Mouse (Mus musculus) liver, embryonic 14.5 days (tissue): Measurements from ENCODE around the gene Lipc. TPM values are rescaled to one million over a fixed set of nuclear protein-coding genes. Genes with fewer than 3 reads are reported as not detected.

ENCODE experiments used
- ATAC-seq: fragments of 200-750 bp; cut with Nextera tagmentation; 2 replicates; pipeline ENCODE4 v1.8.0; 2017; ENCODE audit warnings: moderate number of reproducible peaks, mild to moderate bottlenecking, moderate library complexity; ENCODE audit not compliant: insufficient read depth
- DNase-seq, 3 experiments: peaks; one replicate each; pipeline ENCODE4 v3.0.0-alpha.2; 2012 to 2013; ENCODE audit warnings: low read depth in 3 of 3, low spot score in 3 of 3
- H3K27ac ChIP-seq: fragments of 300-500 bp; sonication (generic); 2 replicates; pipeline ENCODE4 v1.5.1; 2014; ENCODE audit warnings: moderate library complexity, mild to moderate bottlenecking, control low read depth, inconsistent platforms
- H3K27me3 ChIP-seq: fragments of 300-500 bp; sonication (generic); 2 replicates; pipeline ENCODE4 v1.6.1; 2014; ENCODE audit warnings: mild to moderate bottlenecking, low read length, moderate library complexity; ENCODE audit not compliant: control insufficient read depth, insufficient read depth
- H3K36me3 ChIP-seq: fragments of 300-500 bp; sonication (generic); replicated peaks from 2 replicates; pipeline ENCODE4 v1.6.1; 2014; ENCODE audit warnings: low read depth; ENCODE audit not compliant: control insufficient read depth, insufficient read depth
- H3K4me1 ChIP-seq, 2 experiments: fragments of 200-500 bp in 1 of 2; fragments of 300-500 bp in 1 of 2; sonication (generic) in 1 of 2; replicated peaks; 2 replicates each; pipeline ENCODE4 v1.6.1; 2012 to 2014; ENCODE audit warnings: antibody characterized with exemption in 1 of 2, inconsistent platforms in 1 of 2, low read length in 1 of 2; ENCODE audit not compliant: control insufficient read depth in 2 of 2, insufficient read depth in 2 of 2
- H3K4me2 ChIP-seq: fragments of 300-500 bp; sonication (generic); 2 replicates; pipeline ENCODE4 v1.6.1; 2014; ENCODE audit warnings: low read depth, mild to moderate bottlenecking, control low read depth, moderate library complexity
- H3K4me3 ChIP-seq, 2 experiments: fragments of 200-500 bp in 1 of 2; fragments of 300-500 bp in 1 of 2; sonication (generic) in 1 of 2; 2 replicates each; pipeline ENCODE4 v1.5.1; 2012 to 2014; ENCODE audit warnings: low read depth in 2 of 2, low read length in 2 of 2, mild to moderate bottlenecking in 2 of 2, control low read depth in 1 of 2, inconsistent platforms in 1 of 2, moderate library complexity in 1 of 2; ENCODE audit not compliant: insufficient read depth in 1 of 2
- H3K9ac ChIP-seq: fragments of 300-500 bp; sonication (generic); replicated peaks from 2 replicates; pipeline ENCODE4 v1.6.1; 2014; ENCODE audit warnings: mild to moderate bottlenecking, control low read depth, moderate library complexity
- H3K9me3 ChIP-seq: fragments of 300-500 bp; sonication (generic); 2 replicates; pipeline ENCODE4 v1.6.1; 2016; ENCODE audit warnings: low read length, mixed read lengths; ENCODE audit not compliant: control insufficient read depth
- CTCF ChIP-seq: IDR thresholded peaks from 2 replicates; pipeline ENCODE4 v1.5.1; 2016; ENCODE audit warnings: antibody characterized with exemption, low read depth, control low read depth
- EP300 ChIP-seq: IDR thresholded peaks from 2 replicates; pipeline ENCODE4 v1.6.1; 2016; ENCODE audit warnings: antibody characterized with exemption, low read depth
- WGBS: fragments of 180-500 bp; shearing (Covaris S2); extraction: QIAGEN DNeasy Blood & Tissue Kit; methylation state at CpG from one replicate; pipeline ENCODE4 v1.1.7; 2014; ENCODE audit not compliant: insufficient replicate concordance; 5-methylcytosine and 5-hydroxymethylcytosine counted together
- polyA plus RNA-seq, 2 experiments: library from polyadenylated mRNA; depleted of rRNA in 1 of 2; stranded (reverse) in 1 of 2; unstranded in 1 of 2; fragments of >200 nt; fragmentation: Nextera tagmentation in 1 of 2; extraction: Ambion mirVana in 1 of 2; gene quantifications; 2 replicates each; pipeline versions ENCODE4 v1.2.1 to v1.2.3; 2012 to 2014

Lipc gene
- polyA plus RNA-seq, 2 experiments: 22.4 to 26.8 TPM

GRCm38 (mm10) chr9:70841426-70842215, 110.4 kb downstream of the Lipc start:
- WGBS: 60% methylated on average over 8 of the region's 8 CpGs
- Histone ChIP-seq H3K4me3 (no peak overlapping the region), H3K27ac (peak overlapping the region; percentile 78), H3K4me1 (peaks cover 60 to 70% of the 10 kb centered on the region in 2 experiments), H3K36me3 (no peaks in the 10 kb centered on the region), H3K27me3 (no peaks in the 10 kb centered on the region), H3K9ac (no peak overlapping the region; the same call in 1 of the 2 replicates), H3K9me3 (no peaks in the 10 kb centered on the region), H3K4me2 (no peak overlapping the region)
- no peak for ATAC-seq
- no peak for DNase-seq
- no peak for TF ChIP-seq EP300
- no peak for TF ChIP-seq CTCF

- H3K4me1 ChIP-seq: peaks cover 60 to 73% of the 10 kb centered on the region in 2 experiments
- no peaks in the 10 kb centered on the region for H3K9me3 ChIP-seq
- H3K36me3 ChIP-seq: no peaks in the 10 kb centered on the region
- peak overlapping the region; percentile 48 for H3K9ac ChIP-seq
- H3K4me2 ChIP-seq: peak overlapping the region; percentile 28
- ATAC-seq (peak; percentile 20; the same call in 1 of the 2 replicates), DNase-seq (no peak)
- no peaks in the 10 kb centered on the region for H3K27me3 ChIP-seq
- H3K27ac ChIP-seq: peak overlapping the region; percentile 78
- 21% methylated on average over 6 of the region's 6 CpGs for WGBS
- TF ChIP-seq CTCF (no peak), EP300 (no peak)
- no peak overlapping the region for H3K4me3 ChIP-seq
These were observed 111.1 kb downstream of the Lipc start for GRCm38 (mm10) chr9:70840861-70841341.

GRCm38 (mm10) chr9:70838132-70838911, 113.7 kb downstream of the Lipc start:
- H3K9me3 ChIP-seq: no peaks in the 10 kb centered on the region
- DNase-seq (no peak), ATAC-seq (no peak)
- H3K27me3 ChIP-seq: no peaks in the 10 kb centered on the region
- no peak overlapping the region; the same call in 1 of the 2 replicates for H3K4me2 ChIP-seq
- peak overlapping the region; percentile 100 for H3K27ac ChIP-seq
- peaks cover 79 to 88% of the 10 kb centered on the region in 2 experiments for H3K4me1 ChIP-seq
- no peak overlapping the region for H3K4me3 ChIP-seq
- peak overlapping the region; percentile 41 for H3K9ac ChIP-seq
- 31% methylated on average over 10 of the region's 10 CpGs for WGBS
- TF ChIP-seq EP300 (no peak), CTCF (no peak)
- no peaks in the 10 kb centered on the region for H3K36me3 ChIP-seq

- Histone ChIP-seq H3K4me2 (peak overlapping the region; percentile 74), H3K4me3 (peak overlapping the region; percentile 8 to 37; a peak in 3 of 4 replicates), H3K9me3 (no peaks in the 10 kb centered on the region), H3K27ac (peak overlapping the region; percentile 100), H3K27me3 (no peaks in the 10 kb centered on the region), H3K4me1 (peaks cover 62 to 83% of the 10 kb centered on the region in 2 experiments), H3K9ac (peak overlapping the region; percentile 80), H3K36me3 (no peaks in the 10 kb centered on the region)
- DNase-seq (peak; percentile 99 to 100 (median 100)), ATAC-seq (peak; percentile 94)
- no peak for TF ChIP-seq CTCF
- peak; percentile 99 for TF ChIP-seq EP300
- 2% methylated on average over 4 of the region's 4 CpGs for WGBS
These were observed 117.3 kb downstream of the Lipc start for GRCm38 (mm10) chr9:70834730-70835154.
